Mouse (Mus musculus) embryo, embryonic 11.5 days (tissue): ENCODE measurements at regions not wholly inside any gene's neighbourhood (a gene's known extent, or its start where the extent isn't known, plus 50 kb on each side); places are given as distances from the start of the nearest gene placed in this dataset.

Source experiments
- DNase-seq: peaks from one replicate; pipeline ENCODE4 v3.0.0-alpha.2; 2012; ENCODE audit warnings: low read depth, low spot score

DNA sequence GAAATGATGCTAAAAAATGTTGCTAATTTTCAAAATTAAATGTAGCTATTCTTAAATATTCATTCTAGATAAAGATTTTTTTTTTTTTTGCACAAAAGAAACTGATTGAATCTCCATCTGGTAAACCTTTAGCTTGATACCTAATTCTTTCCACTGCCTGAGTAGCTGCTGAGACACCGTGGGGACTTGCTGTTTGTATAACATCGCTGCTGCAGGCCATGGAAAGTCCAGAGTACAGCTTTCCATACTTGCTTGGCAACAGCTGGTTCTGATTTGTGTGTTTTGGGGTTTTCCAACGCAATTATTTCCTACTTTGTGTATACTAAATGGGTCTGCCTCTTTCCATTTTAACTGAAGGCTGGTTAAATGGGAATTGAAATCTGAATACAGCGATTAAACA, 689.7 kb downstream of the Hdgfl1 start:
- DNase-seq, result peak; percentile 14

DNA sequence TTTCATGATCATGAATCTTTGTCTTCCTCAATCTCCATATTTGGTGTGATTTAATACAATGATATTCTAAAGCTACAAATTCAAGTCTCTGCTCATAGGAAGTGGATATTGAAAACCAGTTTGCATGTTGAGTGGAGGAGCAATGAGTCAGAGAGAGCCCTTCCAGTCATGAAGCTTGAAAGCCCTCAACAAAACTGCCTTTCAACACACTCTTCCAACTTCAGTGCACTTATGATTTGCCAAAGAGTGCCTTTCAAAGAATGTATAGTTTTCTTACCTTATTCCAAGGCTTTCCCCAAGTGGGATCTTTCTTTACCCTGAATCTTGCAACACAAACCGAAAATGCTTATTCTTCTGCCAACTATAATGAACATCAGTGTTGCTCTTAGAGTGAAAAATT, 690.6 kb downstream of the Hdgfl1 start:
- DNase-seq, result no peak

DNA sequence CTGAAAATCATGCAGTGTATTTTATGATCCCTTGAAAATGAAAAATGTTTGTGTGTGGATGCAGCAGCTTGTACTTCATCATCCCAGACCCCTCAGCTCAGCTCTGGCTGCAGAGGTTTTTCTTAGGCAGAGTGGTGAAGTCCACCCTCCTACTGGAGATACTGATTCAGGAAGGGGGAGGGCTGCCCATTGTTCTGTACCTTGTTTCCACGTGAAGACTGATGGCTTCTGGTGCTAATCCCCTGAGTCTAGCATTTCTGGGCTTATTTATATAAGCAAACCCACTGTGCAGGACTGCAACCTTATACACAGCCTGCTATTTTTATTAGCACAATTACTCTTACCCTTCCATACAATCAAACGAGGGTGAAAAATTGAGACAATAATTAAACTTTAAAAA, 708.6 kb downstream of the Hdgfl1 start:
- no peak for DNase-seq

DNA sequence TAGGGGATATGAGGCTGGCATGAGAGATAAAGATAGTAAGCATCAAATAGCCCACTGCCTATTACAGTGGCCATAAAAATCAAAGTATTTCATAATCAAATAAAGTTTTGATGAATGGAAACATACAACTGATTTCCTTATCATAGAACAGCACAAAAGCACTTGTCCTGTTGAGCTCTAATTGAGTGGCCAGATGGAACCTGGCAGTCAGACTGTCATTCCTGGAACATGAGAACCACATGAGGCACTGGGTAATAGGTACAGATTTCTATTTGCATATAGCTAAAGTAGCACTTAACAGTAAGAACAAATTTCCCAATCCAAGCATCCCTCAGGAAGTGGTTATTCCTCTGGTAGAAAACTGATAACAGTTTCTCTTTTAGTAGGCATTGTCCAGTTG, 732.3 kb downstream of the Hdgfl1 start:
- no peak for DNase-seq

DNA sequence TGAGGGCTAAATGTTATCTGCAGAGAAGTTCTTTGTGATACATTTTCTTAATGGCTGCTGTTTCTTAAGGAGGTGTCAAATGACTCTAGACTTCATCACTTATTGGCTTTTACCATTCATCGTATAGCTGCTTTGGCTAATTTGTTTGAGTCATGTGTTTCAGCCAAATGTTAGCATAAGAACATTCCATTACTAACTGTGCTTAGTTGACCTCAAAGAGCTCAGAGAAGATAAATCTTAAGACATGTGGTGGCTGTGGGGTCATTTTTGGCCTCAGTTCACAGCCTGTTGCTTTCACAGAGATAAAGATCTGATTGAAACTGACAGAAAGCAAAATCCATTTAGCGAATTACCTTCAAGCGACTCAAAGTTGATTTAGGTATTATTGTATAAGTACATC, 743.6 kb downstream of the Hdgfl1 start:
- no peak for DNase-seq

DNA sequence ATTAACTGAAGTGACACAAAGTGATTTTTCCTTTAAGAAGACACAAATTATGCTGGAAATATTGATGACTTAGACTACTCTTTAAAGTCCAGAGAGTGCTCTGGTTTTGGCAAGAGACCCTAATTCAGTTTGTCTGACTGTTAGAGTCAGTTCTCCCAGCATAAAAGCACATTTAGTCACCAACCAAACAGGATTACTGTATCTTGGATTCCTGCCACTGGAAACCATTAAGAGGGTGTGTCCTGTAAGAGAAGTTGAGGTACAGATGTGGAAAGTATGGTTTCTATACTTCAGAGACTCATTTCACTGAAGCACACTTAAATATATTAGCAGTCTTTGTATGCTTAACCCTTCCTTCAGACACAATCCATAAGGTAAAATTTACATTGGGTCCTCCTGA, 745.3 kb downstream of the Hdgfl1 start:
- DNase-seq, result no peak

DNA sequence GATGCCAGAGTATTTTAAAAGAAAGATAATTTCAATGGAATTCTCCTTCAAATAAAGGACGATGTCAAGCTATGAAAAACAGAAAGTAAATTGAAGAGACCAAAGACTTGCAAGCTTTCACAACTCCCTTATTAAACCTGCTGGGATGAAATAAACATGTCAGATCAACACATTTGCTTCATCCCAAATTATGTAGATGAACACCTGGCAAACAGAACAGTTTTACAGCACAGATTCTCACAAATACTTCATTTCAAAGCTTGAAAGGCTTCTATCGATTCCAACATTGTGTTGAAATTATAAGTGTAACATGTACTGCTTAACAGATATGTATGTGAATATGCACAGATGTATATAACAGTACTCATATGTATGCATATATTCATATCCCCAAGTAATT, 749.5 kb downstream of the Hdgfl1 start:
- no peak for DNase-seq

DNA sequence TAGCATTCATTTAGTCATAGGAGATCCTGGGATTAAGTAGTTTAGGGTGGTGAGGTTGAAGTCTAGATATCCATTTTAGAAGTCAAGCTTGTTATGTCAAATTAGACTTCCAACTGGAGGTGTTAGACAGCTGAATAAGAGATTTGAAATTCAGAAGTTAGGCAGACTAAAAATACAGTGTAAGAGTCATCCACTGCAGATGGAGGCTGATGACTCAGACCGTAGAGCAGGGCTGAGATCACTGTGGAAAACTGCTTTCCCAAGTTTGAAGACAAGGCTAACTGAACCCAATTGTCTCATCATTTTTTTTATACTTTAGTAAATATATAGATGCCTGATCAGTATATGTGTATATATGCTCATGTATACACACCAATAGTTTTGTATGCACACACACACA, 738.8 kb upstream of the Nrsn1 start:
- no peak for DNase-seq

DNA sequence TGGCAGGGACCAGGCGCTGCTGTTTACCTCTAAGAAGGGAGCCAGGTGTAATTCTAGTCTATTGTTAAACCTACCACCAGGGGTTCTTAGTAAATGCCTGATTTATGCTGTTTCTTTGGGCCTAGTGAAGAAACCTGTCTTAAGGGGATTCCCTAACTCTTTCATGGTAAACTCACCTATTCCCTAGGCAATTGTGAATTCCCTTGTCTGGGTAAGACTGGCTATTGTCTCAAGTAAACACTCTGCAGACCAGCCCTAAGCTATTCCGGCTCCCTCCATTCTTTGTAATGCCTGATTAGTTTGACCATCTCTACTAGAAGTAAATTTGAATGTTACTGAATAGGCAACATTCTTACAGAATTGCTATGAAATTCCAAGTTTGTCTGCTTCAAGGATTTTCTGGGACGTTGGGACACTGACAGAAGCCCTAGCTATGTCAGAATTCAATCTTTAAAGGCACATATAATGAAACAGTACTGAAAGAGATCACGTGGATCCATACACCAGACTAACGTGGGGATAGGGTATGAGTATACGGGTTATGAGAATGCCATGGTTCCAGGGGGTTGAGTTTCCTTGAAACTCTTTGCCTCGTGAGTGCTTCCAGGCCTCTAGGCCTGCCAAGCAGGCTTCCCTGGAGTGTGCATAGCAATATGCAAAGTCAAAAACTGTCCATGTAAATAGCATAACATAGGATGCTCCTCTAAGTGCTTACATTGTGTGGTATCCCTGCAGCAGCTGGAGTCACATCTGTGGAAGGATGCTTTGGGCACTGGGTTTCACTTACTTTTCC, 734.7 kb upstream of the Nrsn1 start:
- no peak for DNase-seq

DNA sequence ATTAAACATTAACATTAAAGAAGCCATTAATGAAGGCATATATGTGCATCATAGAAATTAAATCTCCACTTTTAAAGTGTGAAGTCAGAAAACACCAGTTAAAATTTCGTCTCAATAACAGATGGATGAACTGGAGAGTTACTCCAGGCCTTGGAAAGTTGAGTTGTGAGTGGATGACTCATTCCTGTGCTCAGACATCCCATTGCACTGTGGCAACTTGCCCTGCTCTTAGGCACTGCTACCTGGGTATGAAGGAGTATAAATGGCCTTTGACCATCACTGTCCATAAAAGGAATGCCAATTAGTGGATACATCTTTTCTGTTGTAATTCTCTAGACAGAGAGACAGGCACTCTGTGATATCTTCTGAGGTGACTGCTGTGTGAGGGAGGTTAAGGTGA, 723.2 kb upstream of the Nrsn1 start:
- no peak for DNase-seq

DNA sequence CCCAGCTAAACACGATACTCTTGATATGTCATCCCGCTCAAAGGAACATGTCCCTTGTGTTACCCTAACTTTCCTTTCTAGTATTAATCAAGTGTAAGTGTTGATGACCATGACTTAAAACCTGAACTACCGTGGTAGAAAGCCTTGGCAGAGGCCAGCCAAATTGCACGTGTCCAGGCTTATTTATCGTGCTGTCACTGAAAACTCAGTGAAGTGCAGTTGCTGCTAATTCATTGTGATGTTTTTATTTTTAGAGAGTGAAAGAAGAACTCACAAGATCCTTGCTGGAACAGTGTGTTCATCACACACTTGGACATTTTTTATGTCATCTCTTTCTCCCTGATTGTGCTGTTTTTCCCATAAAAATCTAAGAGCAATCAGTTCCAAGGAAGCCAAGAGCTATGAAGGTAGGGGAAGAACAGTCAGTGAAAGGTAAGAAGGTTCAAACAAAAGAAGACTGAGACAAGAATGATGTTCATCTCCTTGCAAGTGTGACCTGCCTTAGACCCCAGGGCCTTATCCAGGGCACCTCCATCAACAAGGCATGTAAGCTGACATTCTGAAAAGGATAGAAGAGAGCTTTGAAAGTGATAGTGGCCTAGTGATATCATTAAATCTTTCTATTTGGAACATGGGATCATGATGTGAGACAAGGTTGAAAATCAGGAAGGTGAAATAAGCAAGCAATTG, 718.9 kb upstream of the Nrsn1 start:
- DNase-seq, result no peak

DNA sequence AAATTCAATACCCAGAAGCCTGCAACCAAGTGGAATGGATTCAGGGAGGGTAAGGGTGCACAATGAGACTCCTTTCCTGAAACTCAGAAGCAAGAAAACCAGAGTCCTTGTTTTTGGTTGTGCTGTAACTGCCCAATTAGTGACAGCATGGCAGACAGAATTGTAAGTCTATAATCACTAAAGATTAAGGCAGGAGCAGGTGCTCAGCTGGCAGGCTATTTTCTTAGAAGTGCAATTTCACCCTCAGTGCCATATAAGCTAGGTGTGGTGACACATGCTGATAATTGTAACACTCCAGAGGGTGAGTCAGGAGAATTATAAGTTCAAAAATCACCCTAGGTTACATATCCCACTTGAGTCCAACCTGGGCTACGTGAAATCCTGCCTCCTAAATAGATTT, 714.2 kb upstream of the Nrsn1 start:
- DNase-seq, result no peak

DNA sequence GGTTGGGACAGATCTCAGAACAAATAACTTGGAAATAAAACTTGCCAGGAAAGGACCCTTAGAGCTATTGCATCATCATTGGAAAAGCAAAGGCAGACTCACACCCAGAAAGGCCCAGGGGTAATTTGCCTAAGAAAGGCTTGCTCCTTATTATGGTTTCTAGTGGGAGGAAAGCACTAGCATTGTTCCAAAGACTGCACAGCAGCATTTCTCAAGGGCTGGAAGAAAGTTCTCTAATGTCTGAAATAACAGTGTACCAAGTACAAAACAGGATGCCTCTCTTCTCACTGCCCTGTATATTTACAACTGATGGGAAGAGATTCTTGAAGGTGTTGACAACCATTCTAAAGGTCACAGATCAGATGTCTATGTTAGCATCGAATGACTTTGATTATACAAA, 713.4 kb upstream of the Nrsn1 start:
- DNase-seq, result no peak

DNA sequence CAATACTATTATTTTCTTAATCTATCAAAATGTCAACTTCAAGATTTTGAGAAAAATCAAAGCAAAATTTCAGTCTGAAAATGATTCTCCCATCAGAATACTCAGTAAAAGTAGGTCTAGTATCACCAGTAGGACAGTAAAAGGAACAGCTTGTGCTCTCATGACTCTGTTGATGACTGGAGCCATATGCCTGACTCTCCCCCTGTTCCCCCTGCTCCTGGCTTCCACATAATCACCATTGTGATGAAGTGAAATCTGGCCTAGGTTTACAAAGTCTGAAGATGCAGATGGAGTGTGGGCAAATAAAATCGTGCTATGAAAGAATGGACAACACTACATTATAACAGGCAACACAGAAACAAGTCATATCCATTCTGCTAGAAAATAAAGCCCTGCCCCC, 708.3 kb upstream of the Nrsn1 start:
- no peak for DNase-seq

DNA sequence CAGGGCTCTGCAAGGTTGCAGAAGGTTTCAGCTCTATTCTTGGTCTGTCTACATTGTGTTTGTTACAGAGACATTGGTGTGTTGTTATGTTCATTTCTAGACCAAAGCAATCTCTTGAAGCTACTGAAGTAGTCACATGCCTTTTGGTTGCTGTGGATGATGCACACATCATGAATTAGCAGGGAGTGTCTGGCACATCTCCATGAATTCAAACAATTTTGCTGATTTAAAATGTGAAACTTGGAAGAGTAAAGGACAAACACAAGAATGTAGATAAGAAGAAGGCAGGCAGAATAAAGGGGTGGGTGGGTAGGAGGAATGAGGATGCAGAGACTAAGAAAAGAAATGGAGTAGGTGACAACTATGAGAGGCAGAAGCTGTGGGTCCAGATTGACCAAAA, 688.3 kb upstream of the Nrsn1 start:
- DNase-seq, result no peak

DNA sequence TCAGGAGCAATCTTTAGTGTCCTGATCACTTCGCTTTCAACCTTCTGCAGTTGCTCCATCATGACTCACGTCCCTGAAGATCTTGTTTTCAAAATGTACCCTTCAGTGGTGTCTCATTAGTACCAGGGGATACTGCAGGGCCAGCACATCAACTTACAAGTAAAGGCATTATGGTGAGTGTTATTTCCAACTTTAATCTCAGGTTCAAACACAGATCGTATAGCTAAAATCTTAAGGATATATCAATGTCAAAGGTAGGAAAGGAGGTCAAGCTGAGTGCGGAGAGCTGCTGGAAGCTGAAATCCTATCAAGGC, 687.8 kb upstream of the Nrsn1 start:
- DNase-seq, result no peak

DNA sequence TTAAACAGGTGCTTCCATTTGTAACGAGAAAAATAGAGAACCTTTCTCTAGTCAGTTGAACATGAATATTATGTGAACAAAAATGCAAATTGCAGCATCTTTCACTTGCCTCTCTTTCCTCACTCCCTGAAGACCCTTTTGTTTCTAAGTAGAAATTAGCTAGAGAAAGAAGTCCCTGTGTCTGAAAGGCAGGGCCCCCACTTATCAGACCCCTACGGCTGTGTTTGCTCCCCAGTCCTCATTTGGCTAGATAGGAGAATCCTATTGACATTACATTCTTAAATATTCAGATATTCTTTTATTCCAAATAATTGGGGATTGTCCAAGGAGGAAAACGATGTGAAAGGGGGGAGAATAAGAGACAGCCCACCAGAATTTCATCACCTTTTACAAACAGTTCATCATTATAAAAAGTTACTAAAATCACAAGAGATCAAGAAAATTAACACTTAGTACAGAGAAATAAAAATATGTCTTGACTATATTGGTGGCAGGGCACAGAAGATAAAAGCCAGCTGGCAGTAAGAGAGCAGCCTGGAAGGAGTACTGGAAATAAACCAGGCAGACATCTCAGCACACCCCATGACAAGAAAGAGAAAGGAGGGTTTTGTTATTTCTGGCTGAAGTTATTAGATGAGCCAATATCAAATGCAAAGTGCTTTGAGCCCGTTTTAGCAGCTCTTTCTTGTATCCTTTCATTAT, 687.3 kb upstream of the Nrsn1 start:
- DNase-seq, result no peak

DNA sequence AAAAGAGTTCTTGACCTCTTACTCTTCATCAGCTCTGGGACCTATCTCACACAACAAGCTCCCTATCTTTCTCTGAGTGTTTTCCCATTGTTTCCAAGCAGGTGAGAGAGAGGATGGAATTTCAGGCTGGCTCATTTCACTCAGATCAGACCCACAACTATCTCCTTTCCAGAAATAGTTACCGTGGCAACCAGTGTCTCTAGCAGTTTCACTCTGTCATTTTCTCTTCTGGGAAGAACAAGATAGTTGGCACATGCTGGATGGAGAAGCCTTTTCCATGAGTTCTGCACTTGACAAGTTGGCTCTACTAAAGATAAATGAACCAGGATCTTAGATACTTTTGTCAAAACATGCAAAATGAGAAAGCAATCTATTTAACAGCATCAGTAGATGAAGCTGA, 667.3 kb upstream of the Nrsn1 start:
- no peak for DNase-seq

DNA sequence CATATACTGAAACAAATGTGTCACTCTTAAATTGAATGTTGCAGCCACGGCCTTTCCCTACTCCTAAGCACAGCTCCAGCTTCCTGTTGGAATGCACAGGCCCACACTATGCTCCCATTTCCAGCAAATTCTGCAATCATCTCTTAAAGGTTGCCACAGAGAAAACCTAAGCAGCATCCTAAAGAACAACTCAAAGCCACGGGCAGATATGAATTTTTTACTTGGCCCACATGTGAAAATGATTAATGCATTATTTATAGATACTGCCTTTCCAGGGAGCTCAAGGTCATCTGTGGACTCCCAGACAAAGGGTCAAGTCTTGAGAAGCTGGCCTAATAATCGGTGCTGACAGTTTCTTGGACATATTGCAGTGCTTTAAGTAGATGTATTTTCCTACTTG, 663.5 kb upstream of the Nrsn1 start:
- DNase-seq, result peak; percentile 5

DNA sequence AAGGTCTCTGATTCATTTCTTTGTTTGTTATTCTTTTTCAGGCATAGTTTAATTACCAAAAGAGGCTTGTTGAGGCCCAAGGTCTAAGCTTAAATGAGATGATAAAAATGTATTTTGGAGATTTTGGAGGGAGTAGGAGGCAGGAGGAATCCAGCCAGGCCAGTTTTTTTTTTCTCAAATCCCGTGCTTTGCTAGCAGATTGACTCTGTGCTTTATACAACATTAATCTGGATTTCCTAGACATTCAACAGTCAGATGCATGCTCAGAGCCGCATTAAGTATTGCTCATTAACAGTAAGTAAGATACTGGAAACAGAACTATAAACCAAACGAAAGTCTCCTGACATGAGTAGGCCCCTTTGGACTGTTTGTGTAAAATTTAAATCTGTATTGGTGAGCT, 662.9 kb upstream of the Nrsn1 start:
- DNase-seq, result no peak

DNA sequence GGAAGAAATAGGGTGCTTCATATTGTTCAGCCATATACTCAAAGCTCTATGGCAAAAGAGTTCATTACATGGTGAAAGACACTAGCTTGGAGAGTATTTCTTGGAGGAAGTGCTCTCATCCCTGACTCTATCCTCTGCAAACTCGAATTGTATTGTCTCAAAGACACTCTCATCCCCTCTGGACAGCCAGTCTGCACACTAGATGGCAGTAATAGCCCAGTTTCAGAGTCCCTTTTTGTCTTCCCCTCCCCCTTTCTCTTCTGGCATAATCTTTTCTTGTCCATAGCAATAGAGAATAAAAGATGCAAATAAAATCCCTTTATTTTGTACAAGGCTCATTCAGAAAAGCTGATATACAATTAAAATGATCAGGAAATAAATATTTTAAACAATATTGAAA, 662.5 kb upstream of the Nrsn1 start:
- peak; percentile 59 for DNase-seq

DNA sequence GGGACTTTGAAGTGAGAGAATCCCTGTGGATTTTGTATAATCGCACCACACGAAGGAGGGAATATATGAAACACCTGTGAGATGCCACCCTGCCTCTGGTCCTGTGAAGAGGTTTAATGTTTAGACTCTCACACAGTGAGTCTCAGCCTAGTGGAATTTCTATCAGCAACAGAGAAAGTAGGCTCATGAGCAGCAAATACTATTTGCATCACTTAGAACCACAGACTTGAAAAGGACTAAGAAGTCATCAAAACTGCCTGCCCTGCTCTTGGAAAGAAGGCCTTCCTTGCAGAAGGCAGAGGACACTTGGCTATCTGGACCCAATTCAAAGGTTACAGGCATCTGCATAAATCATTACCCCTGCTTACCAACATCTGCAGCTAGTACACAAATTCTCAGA, 662.1 kb upstream of the Nrsn1 start:
- DNase-seq, result peak; percentile 1

DNA sequence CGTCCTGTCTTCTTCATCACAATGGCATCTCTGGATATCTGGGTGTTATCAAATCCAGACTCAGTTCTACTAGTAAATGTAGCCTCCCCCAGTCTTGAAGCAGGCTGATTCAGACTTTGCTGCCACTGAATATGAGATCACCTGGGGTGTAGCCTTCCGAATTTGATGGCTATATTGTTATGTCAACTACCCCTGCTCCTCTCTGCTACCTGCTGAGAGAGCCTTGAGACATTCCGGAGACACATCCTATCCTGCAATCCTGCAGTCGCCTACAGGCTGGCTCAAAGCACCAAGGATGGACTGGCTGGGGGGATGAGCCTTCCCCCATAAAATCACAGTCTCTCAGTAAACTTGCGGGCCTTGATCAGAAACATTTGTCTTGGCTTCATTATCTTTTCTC, 655.4 kb upstream of the Nrsn1 start:
- no peak for DNase-seq
